Mouse (Mus musculus) heart, embryonic 13.5 days (tissue): ENCODE measurements around the gene 1700025G04Rik. TPM values are rescaled to one million over a fixed set of nuclear protein-coding genes. Genes with fewer than 3 reads are reported as not detected.

Experiments
- ATAC-seq: fragments of 200-750 bp; cut with Nextera tagmentation; 2 replicates; pipeline ENCODE4 v1.8.0; 2017; ENCODE audit warnings: moderate TSS enrichment; ENCODE audit not compliant: insufficient number of reproducible peaks, low FRiP score, low TSS enrichment; ENCODE audit errors: extremely low read depth
- H3K27ac ChIP-seq: fragments of 300-500 bp; sonication (generic); replicated peaks from 2 replicates; pipeline ENCODE4 v1.5.1; 2015; ENCODE audit warnings: moderate library complexity, mild to moderate bottlenecking, inconsistent platforms
- H3K27me3 ChIP-seq: fragments of 300-500 bp; sonication (generic); replicated peaks from 2 replicates; pipeline ENCODE4 v1.6.1; 2015; ENCODE audit warnings: mild to moderate bottlenecking, inconsistent platforms
- H3K36me3 ChIP-seq: fragments of 300-500 bp; sonication (generic); 2 replicates; pipeline ENCODE4 v1.6.1; 2015; ENCODE audit warnings: mild to moderate bottlenecking, inconsistent platforms
- H3K4me1 ChIP-seq: fragments of 300-500 bp; sonication (generic); 2 replicates; pipeline ENCODE4 v1.6.1; 2015; ENCODE audit warnings: inconsistent platforms
- H3K4me2 ChIP-seq: fragments of 300-500 bp; sonication (generic); 2 replicates; pipeline ENCODE4 v1.6.1; 2015; ENCODE audit warnings: inconsistent platforms, mild to moderate bottlenecking, moderate library complexity
- H3K4me3 ChIP-seq: fragments of 300-500 bp; sonication (generic); 2 replicates; pipeline ENCODE4 v1.5.1; 2015; ENCODE audit warnings: moderate library complexity, mild to moderate bottlenecking, inconsistent platforms
- H3K9ac ChIP-seq: fragments of 300-500 bp; sonication (generic); 2 replicates; pipeline ENCODE4 v1.6.1; 2015; ENCODE audit warnings: inconsistent platforms, mild to moderate bottlenecking, moderate library complexity
- H3K9me3 ChIP-seq: fragments of 300-500 bp; sonication (generic); 2 replicates; pipeline ENCODE4 v1.6.1; 2016; ENCODE audit warnings: inconsistent platforms
- WGBS: fragments of 180-500 bp; shearing (Covaris S2); methylation state at CpG from one replicate; pipeline ENCODE4 v1.1.7; 2015; ENCODE audit warnings: mixed read lengths; 5-methylcytosine and 5-hydroxymethylcytosine counted together
- polyA plus RNA-seq: library from polyadenylated mRNA; unstranded; fragments of >200 nt; fragmentation: Nextera tagmentation; extraction: Ambion mirVana; gene quantifications from 2 replicates; pipeline ENCODE4 v1.2.1, GENCODE M21; 2015

Gene 1700025G04Rik
- polyA plus RNA-seq: 24.3 and 28.2 TPM in 2 replicates

GRCm38 (mm10) chr1:152090018-152090553, at the start of gene 1700025G04Rik:
Gene 1700025G04Rik (minus strand): TSS chr1:152090125.
- H3K4me3 ChIP-seq: peak within 1 kb of the TSS; percentile 92
- peaks cover 41% of the 10 kb centered on the region for H3K4me1 ChIP-seq
- no peaks in the 10 kb centered on the region for H3K36me3 ChIP-seq
- peak within 1 kb of the TSS; percentile 94 for H3K4me2 ChIP-seq
- H3K27me3 ChIP-seq: peaks cover 5% of the 10 kb centered on the region; the same call in 1 of the 2 replicates
- peak; percentile 74 for ATAC-seq
- peak within 1 kb of the TSS; percentile 96 for H3K9ac ChIP-seq
- whole genome bisulfite sequencing: 2% methylated on average over 44 of the region's 66 CpGs
- H3K27ac ChIP-seq: peak within 1 kb of the TSS; percentile 95
- H3K9me3 ChIP-seq: no peaks in the 10 kb centered on the region

- no peak overlapping the region for H3K4me2 ChIP-seq
- no peak for ATAC-seq
- 62% methylated on average over 4 of the region's 4 CpGs for WGBS
- peaks cover 12% of the 10 kb centered on the region for H3K9me3 ChIP-seq
- H3K9ac ChIP-seq: no peak overlapping the region
- no peaks in the 10 kb centered on the region for H3K36me3 ChIP-seq
- H3K4me1 ChIP-seq: peaks cover 8% of the 10 kb centered on the region
- H3K27ac ChIP-seq: no peak overlapping the region
- no peak overlapping the region for H3K4me3 ChIP-seq
- H3K27me3 ChIP-seq: no peaks in the 10 kb centered on the region
Measured at GRCm38 (mm10) chr1:152139496-152139895, 49.6 kb upstream of the 1700025G04Rik start.

DNA sequence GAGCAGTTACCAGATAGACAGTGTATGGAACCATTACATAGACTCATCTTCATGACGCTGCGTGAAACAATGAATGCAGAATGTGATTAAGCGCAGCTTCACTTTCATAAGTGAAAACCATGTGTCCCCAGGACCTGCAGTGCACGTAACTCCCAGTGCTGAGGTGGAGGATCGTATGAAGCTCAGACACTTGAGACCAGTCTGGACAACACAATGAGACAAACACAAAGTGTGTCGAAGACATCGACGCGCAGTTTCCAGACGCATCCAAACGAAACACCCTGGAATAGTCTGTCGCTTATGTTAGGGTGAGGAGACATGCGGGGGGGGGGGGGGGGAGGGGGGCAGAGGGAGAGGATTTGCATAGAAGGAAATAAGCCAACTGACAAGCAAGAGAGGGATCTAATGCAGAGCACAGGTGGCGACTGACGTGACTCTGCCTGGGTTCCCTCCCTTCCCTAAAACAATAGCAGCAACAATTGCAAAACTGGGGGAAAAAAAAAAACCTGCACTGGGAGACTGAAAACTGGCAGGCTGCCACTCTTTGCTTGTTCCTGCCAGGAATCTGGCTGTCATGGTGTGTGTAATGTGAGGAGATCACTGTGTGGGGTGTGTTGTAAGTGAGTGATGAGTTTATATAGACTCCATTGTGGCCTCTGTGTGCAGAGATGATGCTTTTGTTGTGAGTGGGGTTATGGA, 40.3 kb upstream of the 1700025G04Rik start:
- peaks cover 17% of the 10 kb centered on the region for H3K4me1 ChIP-seq
- no peak; the same call in 1 of the 2 replicates for ATAC-seq
- 0 out of 2 replicates have a peak overlapping the region, but pooled peaks have one; percentile 33 for H3K9ac ChIP-seq
- no peak overlapping the region for H3K4me3 ChIP-seq
- peak overlapping the region; percentile 46 for H3K4me2 ChIP-seq
- no peaks in the 10 kb centered on the region for H3K27me3 ChIP-seq
- H3K9me3 ChIP-seq: no peaks in the 10 kb centered on the region
- WGBS: 53% methylated on average over 14 of the region's 15 CpGs
- H3K36me3 ChIP-seq: no peaks in the 10 kb centered on the region
- H3K27ac ChIP-seq: peak overlapping the region; percentile 36; the same call in 1 of the 2 replicates

DNA sequence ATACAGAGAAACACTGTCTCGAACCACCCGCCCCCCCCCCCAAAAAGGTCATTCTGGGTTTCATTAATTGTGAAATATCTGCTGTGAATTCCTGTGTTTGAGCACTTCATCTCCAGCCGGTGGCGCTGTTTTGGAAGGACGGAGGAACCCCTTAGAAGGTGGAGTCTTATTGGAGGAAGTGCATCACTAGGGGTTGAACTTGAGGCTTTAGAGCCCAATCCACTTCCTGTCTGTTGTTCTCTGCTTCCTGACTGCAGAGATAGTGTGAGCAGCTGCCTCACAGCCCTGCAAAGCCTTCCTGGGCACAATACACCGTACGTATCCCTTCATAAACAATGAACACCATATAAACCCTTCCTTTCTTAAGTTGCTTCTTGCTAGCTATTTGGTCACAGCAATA, 35.5 kb upstream of the 1700025G04Rik start:
- no peaks in the 10 kb centered on the region for H3K27me3 ChIP-seq
- ATAC-seq: no peak

DNA sequence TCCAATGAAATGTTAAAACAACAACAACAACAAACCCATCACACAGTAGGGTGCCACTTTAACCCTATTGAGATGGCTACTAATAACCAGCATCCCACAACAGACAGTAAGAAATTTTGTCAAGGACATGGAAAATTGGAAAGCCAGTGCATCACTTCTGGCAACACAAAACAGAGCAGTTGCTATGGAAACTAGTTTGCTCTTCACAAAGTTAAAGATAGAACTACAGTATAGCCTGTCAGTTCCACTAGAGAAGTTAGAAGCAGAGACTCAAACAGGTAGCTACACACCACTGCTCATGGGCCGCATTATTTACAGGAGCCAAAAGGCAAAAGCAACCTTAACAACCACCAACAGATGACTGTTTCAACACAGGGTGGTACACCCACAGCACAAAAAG, 20.2 kb upstream of the 1700025G04Rik start:
- H3K4me2 ChIP-seq: no peak overlapping the region

More for the DNA sequence above, 35.5 kb upstream of the 1700025G04Rik start:
- H3K4me2 ChIP-seq: no peak overlapping the region
- 0 out of 2 replicates have a peak, but pooled peaks cover 3% of the 10 kb centered on the region for H3K9me3 ChIP-seq
- no peak overlapping the region for H3K4me3 ChIP-seq
- 78% methylated on average over 7 of the region's 7 CpGs for WGBS
- no peaks in the 10 kb centered on the region for H3K36me3 ChIP-seq
- H3K4me1 ChIP-seq: peaks cover 8% of the 10 kb centered on the region
- no peak overlapping the region for H3K9ac ChIP-seq
- no peak overlapping the region for H3K27ac ChIP-seq

GRCm38 (mm10) chr1:152106136-152106535, 16.2 kb upstream of the 1700025G04Rik start:
- Histone ChIP-seq H3K27me3 (no peaks in the 10 kb centered on the region), H3K9ac (no peak overlapping the region), H3K4me1 (peaks cover 17% of the 10 kb centered on the region), H3K4me3 (no peak overlapping the region), H3K4me2 (no peak overlapping the region), H3K9me3 (no peaks in the 10 kb centered on the region), H3K27ac (no peak overlapping the region), H3K36me3 (no peaks in the 10 kb centered on the region)
- no peak for ATAC-seq
- 65% methylated on average over 2 of the region's 2 CpGs for WGBS

More for the DNA sequence above, 20.2 kb upstream of the 1700025G04Rik start:
- WGBS: 92% methylated on average over 1 of the region's 1 CpGs
- H3K36me3 ChIP-seq: no peaks in the 10 kb centered on the region
- H3K27me3 ChIP-seq: no peaks in the 10 kb centered on the region
- ATAC-seq: no peak
- H3K27ac ChIP-seq: no peak overlapping the region
- H3K4me1 ChIP-seq: no peaks in the 10 kb centered on the region
- no peak overlapping the region for H3K9ac ChIP-seq
- no peak overlapping the region for H3K4me3 ChIP-seq
- H3K9me3 ChIP-seq: no peaks in the 10 kb centered on the region

DNA sequence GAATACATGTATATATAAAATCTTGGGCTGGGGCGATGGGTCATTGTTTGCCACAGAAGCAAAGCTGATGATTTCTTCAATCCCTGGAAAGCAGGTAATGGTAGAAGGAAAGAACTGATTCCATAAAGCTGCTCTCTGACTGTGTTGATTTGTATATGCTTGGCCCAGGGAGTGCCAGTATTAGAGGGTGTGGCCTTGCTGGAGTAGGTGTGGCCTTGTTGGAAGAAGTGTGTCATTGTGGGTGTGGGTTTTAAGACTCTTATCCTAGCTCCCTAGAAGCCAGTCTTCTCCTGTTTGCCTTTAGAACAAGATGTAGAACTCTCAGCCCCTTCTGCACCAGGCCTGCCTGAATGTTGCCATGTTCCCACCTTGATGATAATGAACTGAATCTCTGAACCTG, 15.3 kb upstream of the 1700025G04Rik start:
- Histone ChIP-seq H3K4me2 (no peak overlapping the region), H3K36me3 (no peaks in the 10 kb centered on the region), H3K27me3 (no peaks in the 10 kb centered on the region), H3K27ac (no peak overlapping the region), H3K9ac (no peak overlapping the region), H3K4me3 (no peak overlapping the region), H3K9me3 (no peaks in the 10 kb centered on the region), H3K4me1 (peaks cover 17% of the 10 kb centered on the region)
- ATAC-seq: no peak
- 94% methylated on average over 1 of the region's 1 CpGs for WGBS

- 67% methylated on average over 5 of the region's 5 CpGs for WGBS
- ATAC-seq: no peak
- peaks cover 17% of the 10 kb centered on the region for H3K4me1 ChIP-seq
Measured at GRCm38 (mm10) chr1:152101746-152102145, 11.8 kb upstream of the 1700025G04Rik start.

GRCm38 (mm10) chr1:152096045-152096444, 6.1 kb upstream of the 1700025G04Rik start:
- WGBS: 58% methylated on average over 3 of the region's 3 CpGs
- H3K4me1 ChIP-seq: peaks cover 5% of the 10 kb centered on the region
- no peak overlapping the region for H3K4me2 ChIP-seq
- no peak overlapping the region for H3K4me3 ChIP-seq
- no peak overlapping the region for H3K27ac ChIP-seq
- no peaks in the 10 kb centered on the region for H3K9me3 ChIP-seq
- H3K9ac ChIP-seq: no peak overlapping the region
- no peaks in the 10 kb centered on the region for H3K36me3 ChIP-seq
- H3K27me3 ChIP-seq: peaks cover 5% of the 10 kb centered on the region; the same call in 1 of the 2 replicates
- ATAC-seq: no peak

More at GRCm38 (mm10) chr1:152101746-152102145, 11.8 kb upstream of the 1700025G04Rik start:
- no peaks in the 10 kb centered on the region for H3K36me3 ChIP-seq
- H3K27ac ChIP-seq: no peak overlapping the region
- no peak overlapping the region for H3K9ac ChIP-seq
- no peaks in the 10 kb centered on the region for H3K27me3 ChIP-seq
- no peak overlapping the region for H3K4me2 ChIP-seq
- H3K4me3 ChIP-seq: no peak overlapping the region
- no peaks in the 10 kb centered on the region for H3K9me3 ChIP-seq

GRCm38 (mm10) chr1:152090564-152091545, 930 bp upstream of the 1700025G04Rik start:
- Histone ChIP-seq H3K9me3 (no peaks in the 10 kb centered on the region), H3K9ac (peak overlapping the region; percentile 96), H3K4me1 (peaks cover 33% of the 10 kb centered on the region), H3K4me2 (peak overlapping the region; percentile 94), H3K4me3 (peak overlapping the region; percentile 92), H3K27me3 (peaks cover 5% of the 10 kb centered on the region; the same call in 1 of the 2 replicates), H3K27ac (peak overlapping the region; percentile 95), H3K36me3 (no peaks in the 10 kb centered on the region)
- WGBS: under 1% methylated on average over 36 of the region's 36 CpGs
- no peak for ATAC-seq

GRCm38 (mm10) chr1:152089526-152089925, 399 bp downstream of the 1700025G04Rik start:
- Histone ChIP-seq H3K9ac (peak overlapping the region; percentile 96), H3K4me1 (peaks cover 47% of the 10 kb centered on the region), H3K4me2 (peak overlapping the region; percentile 94), H3K4me3 (peak overlapping the region; percentile 92), H3K27ac (peak overlapping the region; percentile 95), H3K9me3 (no peaks in the 10 kb centered on the region), H3K27me3 (peaks cover 5% of the 10 kb centered on the region; the same call in 1 of the 2 replicates), H3K36me3 (no peaks in the 10 kb centered on the region)
- ATAC-seq: 0 out of 2 replicates have a peak, but pooled peaks have one; percentile 6
- under 1% methylated on average over 21 of the region's 25 CpGs for WGBS
